Mouse (Mus musculus) A20 (cell line): ENCODE measurements around the gene Cnga4.
"Not testable (repeated sequence)": the region's sequence is repeated elsewhere in the genome, so short reads cannot be mapped to it uniquely, and the experiment has no call there.

Source experiments
- DNase-seq: peaks from one replicate; pipeline ENCODE4 v3.0.0-alpha.2; 2011; ENCODE audit warnings: low read depth, low spot score

Gene Cnga4

DNA sequence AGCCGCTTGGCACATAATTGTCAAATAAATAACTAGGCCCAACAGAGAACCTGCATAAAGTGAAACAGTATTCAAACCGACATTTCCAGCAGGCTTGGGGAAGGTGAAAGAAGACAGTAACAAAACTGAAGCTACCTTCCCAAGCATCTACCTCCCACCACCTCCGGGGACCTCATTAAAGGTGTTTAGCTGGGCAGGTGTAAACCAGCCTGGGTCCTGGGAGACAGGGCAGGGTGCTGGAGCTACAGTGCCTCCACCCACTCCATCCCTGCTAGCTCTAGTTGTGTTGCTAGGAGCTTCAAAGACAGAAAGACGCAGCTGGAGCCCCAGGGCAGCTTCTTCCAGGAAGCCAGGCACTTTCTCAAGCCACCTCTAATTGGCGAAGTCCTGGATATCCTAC lies at the start of gene Cnga4:
Gene Cnga4 (plus strand): TSS at position 301 of the 400 bp plus-strand sequence.
- DNase-seq, result no peak

DNA sequence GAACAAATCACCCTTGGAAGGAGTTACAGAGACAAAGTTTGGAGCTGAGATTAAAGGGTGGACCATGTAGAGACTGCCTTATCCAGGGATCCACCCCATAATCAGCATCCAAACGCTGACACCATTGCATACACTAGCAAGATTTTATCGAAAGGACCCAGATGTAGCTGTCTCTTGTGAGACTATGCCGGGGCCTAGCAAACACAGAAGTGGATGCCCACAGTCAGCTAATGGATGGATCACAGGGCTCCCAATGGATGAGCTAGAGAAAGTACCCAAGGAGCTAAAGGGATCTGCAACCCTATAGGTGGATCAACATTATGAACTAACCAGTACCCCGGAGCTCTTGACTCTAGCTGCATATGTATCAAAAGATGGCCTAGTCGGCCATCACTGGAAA lies 48.3 kb upstream of the Cnga4 start:
- not testable (repeated sequence) for DNase-seq

DNA sequence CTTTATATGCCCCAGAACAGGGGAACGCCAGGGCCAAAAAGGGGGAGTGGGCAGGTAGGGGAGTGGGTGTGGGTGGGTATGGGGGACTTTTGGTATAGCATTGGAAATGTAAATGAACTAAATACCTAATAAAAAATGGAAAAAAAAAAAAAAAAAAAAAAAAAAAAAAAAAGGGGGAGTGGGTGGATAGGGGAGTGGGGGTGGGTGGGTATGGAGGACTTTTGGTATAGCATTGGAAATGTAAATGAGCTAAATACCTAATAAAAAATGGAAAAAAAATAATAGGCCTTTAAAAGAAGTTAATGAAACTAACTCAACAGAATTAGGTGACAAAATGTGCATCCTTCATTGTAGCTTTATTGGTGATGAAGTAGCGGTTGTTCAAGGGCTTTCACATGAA lies 47.9 kb upstream of the Cnga4 start:
- DNase-seq, result not testable (repeated sequence)

DNA sequence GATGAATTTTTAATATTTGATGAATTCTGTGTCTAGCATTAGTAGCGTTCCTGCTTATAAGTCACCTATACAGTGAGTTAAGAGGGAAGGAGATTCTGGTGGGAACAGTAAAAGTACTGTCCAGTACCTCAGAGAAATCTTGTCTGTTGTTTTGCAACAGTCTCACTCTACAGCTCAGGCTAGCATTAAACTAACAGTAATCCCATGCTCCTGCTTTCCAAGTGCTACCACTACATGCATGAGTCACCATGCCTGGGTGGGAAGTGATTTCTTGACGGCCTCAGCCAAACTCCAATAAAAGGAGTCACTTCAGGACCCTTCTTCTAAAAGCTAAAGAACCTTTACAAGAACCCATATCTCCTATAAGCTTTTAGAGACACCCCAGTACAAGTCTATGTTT lies 42.7 kb upstream of the Cnga4 start:
- no peak for DNase-seq

DNA sequence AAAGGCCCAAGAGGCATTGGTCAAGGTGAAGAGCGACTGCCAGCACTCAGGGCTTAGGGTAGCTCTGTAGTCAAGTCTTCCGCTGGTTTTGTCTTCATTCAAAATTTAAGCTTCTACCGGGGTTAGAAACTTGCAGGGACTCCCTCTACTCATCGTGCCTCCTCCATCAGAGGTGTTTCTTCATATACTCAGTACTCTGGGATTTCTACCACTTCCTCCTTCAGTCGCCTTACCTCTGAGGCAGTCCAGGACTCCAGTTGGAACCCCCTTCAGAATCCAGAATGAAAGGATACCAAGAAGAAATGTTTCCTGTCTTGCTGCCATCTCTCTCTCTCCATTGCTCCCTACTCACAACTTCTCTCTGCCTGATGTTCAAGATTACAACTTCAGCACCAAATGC lies 37.1 kb upstream of the Cnga4 start:
- DNase-seq, result no peak

GRCm38 (mm10) chr7:105367930-105368329 lies 36.4 kb upstream of the Cnga4 start, which contains the start of gene Olfr692:
TSS of gene Olfr692 (plus strand) at chr7:105368230.
- no peak for DNase-seq

DNA sequence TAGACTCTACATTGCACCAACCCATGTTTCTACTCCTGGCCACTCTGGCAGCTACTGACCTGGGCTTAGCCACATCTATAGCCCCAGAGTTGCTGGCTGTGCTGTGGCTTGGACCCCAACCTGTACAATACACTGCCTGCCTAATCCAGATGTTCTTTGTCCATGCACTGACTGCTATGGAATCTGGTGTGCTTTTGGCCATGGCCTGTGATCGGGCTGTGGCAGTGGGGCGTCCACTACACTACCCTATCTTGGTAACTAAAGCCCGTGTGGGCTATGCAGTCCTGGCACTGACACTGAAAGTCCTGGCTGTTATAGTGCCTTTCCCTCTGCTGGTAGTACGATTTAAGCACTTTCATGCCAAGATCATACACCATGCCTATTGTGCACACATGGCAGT lies 35.8 kb upstream of the Cnga4 start:
- DNase-seq, result no peak

GRCm38 (mm10) chr7:105372912-105373311 lies 31.5 kb upstream of the Cnga4 start:
- no peak for DNase-seq

- DNase-seq, result no peak
These were observed 30.9 kb upstream of the Cnga4 start for GRCm38 (mm10) chr7:105373509-105373908.

DNA sequence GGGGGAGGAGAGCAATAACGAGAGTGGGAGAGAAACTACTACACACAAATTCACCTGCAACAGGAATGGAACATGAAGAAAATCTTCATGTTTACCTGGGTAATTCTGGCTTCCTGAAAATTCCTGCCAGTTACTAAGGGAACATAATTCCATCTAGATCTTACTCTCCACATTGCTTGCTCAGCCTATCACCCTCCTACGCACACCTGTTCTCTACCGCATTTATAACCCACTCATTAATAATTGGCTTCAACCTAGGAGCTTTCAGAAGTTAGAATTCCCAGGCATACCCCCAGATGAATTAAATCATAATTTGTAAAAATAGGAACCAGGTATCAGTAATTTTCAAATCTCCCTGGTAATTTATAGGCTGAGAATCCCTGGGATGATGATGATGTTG lies 30.4 kb upstream of the Cnga4 start:
- no peak for DNase-seq

DNA sequence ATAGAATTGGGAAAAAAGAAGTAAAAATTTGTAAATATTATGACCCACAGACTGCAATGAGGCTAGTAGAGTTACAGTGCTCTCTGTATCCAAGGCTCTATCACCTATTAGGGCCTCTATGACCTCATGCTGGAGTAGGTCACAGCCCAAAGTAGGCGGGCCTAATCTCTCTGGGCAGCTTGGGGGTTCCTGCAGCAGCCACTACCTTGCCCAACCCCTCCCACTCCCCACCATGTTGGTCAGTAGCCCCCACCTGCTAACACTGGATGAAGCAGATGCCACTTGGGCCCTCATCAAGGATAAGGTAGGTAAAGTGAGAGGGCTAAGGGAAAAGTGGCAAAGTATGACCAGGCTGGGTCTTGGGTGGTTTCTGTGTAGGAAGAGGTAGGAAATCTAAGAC lies 29.5 kb upstream of the Cnga4 start, which contains the start of gene Gm5901:
Gene Gm5901 (plus strand): TSS at position 173 of the 400 bp plus-strand sequence.
- DNase-seq, result no peak

DNA sequence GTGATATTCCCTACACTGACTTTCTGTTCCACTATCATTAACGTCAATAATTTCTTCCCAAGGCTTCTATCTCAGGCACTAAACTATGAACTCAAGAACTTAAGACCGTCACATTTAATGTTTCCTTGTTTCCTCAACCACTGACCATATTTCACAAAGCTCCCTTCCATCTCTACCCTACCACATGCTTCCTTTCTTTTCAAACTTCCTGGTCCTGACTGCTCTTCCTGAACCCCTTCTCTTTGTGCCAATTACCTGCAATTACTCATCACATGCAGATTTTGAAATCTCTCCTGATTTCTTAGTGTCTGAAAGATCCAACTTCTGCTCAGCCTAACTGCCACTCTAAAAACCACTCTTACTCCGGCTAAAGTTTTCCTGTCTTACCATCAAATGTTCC lies 24.0 kb upstream of the Cnga4 start:
- no peak for DNase-seq

- DNase-seq, result no peak
These were observed 16.7 kb upstream of the Cnga4 start for GRCm38 (mm10) chr7:105387696-105388095.

DNA sequence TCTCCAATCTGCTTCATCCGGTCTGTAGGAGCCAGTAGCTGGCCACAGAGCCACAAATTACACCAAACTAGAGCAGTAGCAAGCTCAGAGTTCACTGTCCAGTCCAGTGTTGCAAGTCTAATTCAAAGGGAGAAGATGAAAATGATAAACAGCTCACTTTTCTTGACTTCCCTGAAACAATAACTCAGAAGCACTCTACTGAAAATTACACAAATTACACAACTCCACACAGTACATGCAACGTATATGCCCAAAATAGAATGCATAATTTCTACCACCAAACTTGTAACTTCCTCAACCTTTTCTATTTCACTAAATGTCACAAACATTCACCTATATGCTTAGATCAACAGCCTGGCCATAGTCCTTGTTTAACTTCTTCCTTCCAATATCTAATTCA lies 14.1 kb upstream of the Cnga4 start:
- DNase-seq, result no peak

DNA sequence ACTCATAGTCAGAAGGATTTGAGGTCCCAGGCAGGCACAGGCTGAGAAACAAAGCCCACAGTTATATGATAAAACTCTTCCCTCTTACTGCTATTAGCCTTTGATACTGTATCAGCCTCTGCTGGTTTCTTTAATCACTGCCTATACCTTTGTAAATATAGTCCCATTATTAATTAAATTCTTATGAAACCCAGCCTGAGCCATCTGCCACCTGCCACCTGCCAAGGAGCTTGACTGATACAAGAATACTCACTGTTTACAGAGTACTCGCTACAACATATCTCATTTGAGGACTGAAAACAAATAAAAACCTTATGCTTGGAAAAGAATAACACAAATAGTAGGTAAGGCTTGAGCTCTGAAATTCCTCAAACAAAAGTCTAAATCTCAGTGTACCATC lies 9.8 kb upstream of the Cnga4 start:
- no peak for DNase-seq

- DNase-seq, result peak; percentile 10
These were observed 9.1 kb upstream of the Cnga4 start for GRCm38 (mm10) chr7:105395131-105395820.

GRCm38 (mm10) chr7:105396126-105396525 lies 8.2 kb upstream of the Cnga4 start:
- peak; percentile 59 for DNase-seq

- peak; percentile 71 for DNase-seq
These were observed 5.1 kb upstream of the Cnga4 start for GRCm38 (mm10) chr7:105399058-105399934.

DNA sequence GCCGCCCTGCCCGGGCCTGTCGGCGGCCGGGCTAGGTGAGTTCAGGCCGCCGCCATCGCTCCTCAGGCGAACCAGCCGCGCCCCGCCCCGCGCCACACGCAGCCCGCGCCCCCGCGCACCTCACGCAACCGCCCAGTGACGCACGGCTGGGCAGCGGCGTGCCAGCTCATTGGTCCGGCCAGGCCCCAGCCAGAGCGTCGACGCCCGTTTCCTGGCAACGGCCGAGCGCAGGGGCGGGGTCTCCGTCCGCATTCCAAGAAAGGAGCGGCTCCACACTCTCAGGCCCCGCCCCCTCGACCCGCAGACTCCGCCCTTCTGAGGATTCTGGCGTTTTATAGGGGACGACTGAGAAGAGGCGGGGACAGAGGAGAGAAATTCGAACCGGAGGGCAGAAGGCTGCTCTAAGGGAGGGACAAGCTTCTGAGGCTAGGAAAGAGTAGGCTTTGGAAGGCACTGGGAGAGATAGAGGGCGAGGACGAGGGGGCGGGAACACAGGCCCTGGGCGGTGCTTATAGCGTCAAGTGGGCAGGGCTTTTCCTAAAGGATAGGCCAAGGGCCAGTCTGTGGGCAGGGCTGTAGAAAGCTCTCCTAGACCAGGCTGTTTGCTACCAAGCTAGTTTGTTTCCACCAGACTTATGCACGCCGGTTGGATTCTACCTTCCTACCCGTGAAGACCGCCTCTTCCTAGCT lies 4.3 kb upstream of the Cnga4 start, which contains the start of gene Fam160a2:
Gene Fam160a2 (minus strand): TSS at position 120 of the 690 bp plus-strand sequence.
- DNase-seq, result peak; percentile 99

GRCm38 (mm10) chr7:105406322-105406721 lies 2.0 kb downstream of the Cnga4 start:
- DNase-seq, result no peak

GRCm38 (mm10) chr7:105411874-105412632 lies 7.7 kb downstream of the Cnga4 start:
- DNase-seq, result peak; percentile 54
